Mouse (Mus musculus) lung, postnatal 0 days (tissue): ENCODE results near the gene Map3k6.

Experiments
- CTCF ChIP-seq: IDR thresholded peaks from 2 replicates; pipeline ENCODE4 v1.5.1; 2016; ENCODE audit warnings: antibody characterized with exemption, mild to moderate bottlenecking
- EP300 ChIP-seq: IDR thresholded peaks from 2 replicates; pipeline ENCODE4 v1.6.1; 2016; ENCODE audit warnings: antibody characterized with exemption, mild to moderate bottlenecking, control low read depth

DNA sequence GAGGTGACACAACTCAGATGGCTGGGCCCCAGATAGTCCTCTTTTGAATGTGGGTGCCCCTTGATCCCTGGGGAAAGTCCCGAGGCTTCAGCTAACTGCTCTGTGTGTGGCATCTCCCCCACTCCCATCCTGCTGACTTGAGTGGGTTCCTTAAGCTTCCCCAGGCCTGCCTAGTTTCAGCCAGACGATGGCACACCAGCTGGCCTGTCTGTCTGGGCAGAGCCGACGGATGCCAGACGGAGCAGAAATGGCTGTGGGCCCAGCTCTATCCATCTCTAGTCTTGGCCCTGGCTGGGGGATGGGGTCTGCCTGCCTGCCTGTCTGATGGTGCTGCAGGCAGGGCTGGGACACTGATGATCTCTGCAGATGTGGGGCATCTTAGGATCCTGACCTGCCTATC, 59.1 kb downstream of the Map3k6 start:
- no peak for TF ChIP-seq CTCF
- TF ChIP-seq EP300 = no peak
